Mouse (Mus musculus) G1E-ER4 (cell line): ENCODE data around the gene Lhx6. TPM values are rescaled to one million over a fixed set of nuclear protein-coding genes. Genes with fewer than 3 reads are reported as not detected.

Source experiments
- GATA1 ChIP-seq: IDR thresholded peaks from one replicate; pipeline ENCODE4 v1.8.0; 2012; ENCODE audit warnings: low read length, inconsistent platforms
- polyA plus RNA-seq: library from polyadenylated mRNA; stranded (reverse); fragments of >175 nt; gene quantifications from 2 replicates; pipeline ENCODE4 v1.2.3, GENCODE M21; 2012

Gene Lhx6
- polyA plus RNA-seq, 1 experiment, result not detected

DNA sequence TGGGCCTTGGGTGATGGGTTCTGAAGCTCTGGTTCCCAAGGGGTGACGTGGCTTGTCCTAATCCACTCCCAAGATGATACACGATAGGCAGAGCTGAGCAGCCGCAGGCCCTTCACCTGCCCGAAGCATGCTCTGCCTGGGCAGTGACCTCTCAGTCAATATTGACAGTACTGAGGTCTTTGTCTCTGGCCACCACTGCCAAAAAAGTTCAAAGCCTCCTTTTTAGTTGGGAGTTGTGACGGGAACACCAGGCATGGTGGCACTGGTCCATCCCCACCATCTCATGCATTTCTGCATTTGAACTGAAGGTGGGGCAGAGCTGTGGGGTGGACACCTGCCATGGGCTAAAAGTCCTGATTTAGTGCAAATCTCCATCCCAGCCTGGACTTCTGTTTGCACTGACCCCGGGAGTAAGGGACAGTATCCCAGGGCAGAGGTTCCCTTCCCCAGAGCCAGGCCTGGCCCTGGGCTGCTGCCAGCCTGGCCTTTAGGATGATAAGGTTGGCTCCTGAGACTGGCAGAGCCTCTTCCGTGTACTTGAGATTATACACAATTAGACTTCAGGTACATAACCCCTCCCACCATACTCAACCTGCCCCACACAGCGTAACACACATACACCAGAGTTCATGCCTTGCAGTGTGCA lies 33.4 kb downstream of the Lhx6 start:
- TF ChIP-seq GATA1, result no peak

DNA sequence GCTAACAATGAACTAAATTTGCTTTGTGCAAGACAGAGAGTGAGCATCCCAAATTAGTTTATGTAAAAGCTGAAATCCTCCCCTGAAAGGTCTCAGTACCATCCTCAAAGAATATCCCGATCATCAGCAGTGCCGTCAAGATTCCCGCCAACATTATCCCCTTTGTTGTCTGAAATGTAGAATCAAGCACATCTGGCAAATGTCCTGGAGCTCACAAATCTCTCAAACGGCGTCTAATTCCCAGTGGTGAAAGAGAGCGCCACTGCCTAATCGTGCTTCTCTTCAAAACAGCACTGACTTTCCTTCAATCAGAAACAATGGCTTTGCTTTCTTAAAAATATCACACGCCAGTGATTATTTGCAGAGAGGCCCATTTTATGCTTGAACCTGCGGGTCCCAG lies 38.1 kb downstream of the Lhx6 start:
- no peak for TF ChIP-seq GATA1

DNA sequence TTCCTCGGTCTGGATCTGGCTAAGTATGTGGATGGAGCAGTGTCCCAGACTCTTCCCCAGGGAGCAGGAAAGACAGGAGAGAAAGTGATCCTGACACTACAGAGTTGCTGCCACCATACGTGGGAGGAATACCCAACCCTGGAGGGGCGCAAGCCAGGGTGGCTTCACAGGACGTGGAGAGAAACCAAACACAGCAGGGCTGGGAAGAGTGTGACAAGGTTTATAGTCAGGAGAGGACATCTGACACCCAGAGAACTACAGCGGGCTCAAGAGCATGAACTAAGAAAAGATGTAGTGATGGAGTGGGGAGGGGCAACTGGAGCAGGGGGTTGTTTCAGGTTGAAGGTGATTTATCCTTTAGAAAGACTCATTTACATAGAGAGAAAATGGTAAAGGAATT lies 43.8 kb downstream of the Lhx6 start:
- TF ChIP-seq GATA1, result no peak

GRCm38 (mm10) chr2:36056248-36056647 lies 49.0 kb downstream of the Lhx6 start:
- no peak for TF ChIP-seq GATA1

DNA sequence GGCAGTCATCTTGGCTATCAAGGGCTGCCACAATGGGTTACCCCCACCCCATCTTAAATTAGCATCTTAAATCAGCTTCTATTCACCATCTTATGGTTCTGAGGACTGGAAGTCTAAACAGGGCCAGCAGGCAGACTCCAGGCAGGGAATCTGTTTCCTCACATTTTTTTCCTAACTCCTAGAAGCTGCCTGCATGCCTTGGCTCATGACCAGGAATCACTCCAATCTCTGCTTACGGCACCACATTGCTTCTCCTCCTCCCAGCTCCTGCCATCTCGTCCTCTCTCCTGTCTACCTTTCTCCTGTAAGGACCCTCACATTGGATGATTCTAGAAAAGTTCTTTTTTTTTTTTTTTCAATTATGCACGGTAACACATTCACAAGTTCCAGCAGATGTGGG lies 52.0 kb downstream of the Lhx6 start:
- TF ChIP-seq GATA1, result no peak

DNA sequence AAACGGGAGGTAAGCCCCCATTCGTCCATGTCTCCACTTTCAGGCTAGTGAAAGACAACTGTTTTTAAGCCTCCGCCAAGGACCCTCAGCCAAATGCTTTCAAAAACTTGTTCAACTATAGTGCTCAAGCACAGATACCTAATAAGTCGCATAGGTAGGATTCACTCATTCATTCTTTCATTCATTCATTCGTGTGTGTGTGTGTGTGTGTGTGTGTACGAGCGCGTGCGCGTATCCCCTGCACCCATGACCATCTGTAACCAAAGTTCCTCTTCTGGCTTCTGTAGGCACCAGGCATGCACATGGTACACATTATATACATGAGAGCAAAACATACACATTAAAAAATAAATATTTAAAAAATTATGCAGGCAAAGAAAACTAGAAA lies 55.6 kb downstream of the Lhx6 start:
- TF ChIP-seq GATA1, result no peak

DNA sequence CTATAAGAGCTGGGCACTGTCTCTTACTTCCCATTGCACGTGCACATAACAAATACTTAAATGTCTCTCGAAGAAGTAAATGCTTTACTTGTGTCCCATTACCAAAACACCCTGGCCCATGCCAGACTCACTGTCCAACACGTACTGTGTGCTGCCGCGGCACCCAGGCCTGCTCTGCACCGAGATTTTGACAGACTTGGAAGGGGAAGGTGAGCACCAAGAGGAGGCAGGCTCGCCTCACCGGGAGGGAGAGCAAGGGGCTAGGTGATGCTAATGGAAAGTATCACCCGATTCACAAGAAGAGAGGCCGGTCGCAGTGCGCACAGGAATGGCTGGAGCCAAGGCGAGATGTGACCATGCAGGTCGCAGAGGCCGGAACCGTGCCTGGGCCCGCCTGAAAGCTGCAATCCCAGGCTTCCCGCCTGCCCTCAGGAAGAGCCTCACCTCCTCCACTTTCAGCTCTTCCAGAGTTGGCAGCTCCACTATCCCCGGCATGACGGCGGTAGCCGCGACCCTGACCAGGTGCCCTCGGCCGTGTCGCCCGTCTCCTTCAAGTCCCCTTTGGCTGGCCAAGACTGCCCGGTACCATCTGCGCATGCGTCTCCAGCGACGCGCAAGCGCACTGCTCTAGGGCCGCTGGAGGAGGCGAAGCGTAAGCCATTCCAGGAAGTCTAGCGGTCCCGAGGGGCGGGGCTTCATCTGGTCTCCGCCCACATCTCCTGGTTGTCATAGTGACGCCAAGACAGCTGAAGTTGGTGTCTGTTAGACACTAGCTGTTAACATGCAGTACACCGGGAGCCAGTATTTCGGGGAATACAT lies 56.3 kb downstream of the Lhx6 start, which contains the start of the genes Ndufa8 and Morn5:
Ndufa8 (minus strand) TSS at position 659 of the 819 bp plus-strand sequence.
Morn5 (plus strand) TSS at position 711 of the 819 bp plus-strand sequence.
- no peak for TF ChIP-seq GATA1

DNA sequence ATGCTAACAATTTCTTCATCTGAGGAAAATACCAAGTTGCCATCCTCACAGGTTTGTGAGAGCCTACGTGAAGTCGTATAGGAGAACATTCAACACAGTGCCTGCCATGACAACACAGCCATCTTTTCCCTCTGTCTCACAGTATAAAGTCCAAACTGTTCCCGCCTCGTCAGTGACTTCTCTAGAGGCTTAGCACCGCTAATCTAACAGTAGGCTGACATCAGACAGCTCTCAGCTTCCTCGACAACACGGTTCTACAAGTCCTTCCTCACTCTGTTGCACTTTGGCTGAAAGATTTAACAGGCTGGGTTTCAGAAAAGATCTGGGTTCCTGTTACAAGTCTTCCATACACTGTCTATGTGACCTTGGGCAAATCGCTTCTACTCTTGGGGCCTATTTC lies 57.0 kb downstream of the Lhx6 start:
- no peak for TF ChIP-seq GATA1

GRCm38 (mm10) chr2:36040872-36041271 lies 64.3 kb downstream of the Lhx6 start:
- no peak for TF ChIP-seq GATA1

DNA sequence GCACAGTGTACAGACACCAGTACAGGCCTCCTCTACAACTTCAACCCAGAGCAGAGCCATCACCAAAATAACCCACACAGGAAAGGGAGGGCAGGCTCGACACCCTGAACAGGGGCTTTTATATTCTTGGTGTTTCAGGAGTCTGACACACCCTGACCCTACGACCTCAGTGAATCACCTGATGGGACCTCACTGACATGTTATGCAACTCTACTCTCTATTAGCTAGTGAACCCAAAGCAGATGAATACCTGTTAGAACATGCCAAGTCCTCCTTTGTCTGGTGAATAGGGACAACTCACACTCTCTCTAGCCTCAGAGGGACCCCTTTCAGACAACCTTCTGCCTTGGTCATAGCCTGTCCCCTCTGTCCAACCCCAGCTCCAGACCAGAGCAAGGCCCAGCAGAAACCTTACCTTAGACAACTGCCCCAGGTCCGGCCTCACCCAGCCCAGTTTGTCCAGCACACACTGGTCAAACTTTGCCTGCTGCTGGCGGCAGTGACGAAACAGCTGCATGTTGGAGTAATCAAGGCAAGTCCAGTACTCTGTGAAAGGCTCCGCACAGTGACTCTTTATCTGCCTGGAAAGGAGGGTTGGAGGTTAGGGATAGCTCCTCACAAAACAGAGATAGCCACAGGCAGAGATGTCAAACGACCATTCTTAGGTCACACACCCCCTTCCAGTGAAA lies 65.8 kb downstream of the Lhx6 start:
- no peak for TF ChIP-seq GATA1

DNA sequence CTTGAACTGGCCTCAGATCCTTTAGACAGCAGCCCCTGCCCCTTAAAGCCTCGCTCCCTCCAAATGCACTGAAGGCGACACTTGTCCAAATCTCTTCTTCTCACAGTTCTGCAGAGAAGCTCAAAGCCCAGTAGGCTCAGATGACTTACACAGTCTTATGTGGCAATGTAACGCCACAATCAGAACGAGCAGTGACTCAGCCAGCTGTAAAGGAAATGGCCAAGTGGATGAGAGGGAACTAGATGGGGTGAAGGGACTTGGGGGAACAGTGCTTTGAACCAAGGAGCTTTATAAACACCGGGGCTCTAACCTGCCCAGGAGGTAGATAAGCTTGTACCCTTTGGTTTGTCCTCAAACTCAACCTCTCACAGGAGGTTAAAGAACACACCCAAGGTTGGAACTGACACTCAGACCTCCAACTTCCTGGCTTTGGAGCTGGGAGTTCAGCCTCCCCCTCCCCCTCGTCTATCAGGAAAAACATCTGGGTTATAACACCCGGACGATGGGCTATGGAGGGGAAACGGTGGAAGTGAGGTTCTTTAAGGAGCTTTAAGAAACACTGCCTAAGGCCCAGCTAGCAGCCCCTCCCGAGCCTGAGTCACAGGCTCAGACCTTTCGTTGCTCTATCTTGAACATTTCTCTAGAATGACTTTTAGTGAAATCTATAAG lies 69.7 kb downstream of the Lhx6 start:
- no peak for TF ChIP-seq GATA1

GRCm38 (mm10) chr2:36034898-36035297 lies 70.3 kb downstream of the Lhx6 start:
- no peak for TF ChIP-seq GATA1

DNA sequence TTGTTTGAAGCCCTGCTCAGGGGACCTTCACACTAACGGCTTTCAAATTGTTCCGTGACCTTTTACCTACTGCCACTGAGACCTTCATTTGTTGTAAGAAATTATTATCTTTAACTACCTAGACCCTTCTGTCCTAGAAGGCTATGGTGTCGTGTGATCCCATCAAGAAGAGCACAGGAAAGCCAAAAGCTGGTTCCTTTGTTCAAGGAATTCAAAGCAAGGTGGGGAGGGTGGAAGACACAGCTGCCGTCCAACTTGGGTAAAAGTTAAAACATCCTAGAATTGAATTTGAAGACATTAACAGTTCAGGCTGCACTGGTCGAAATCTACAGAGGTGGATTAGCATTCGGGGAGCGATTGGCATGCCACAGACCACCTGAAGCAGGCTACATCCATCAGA lies 71.2 kb downstream of the Lhx6 start:
- no peak for TF ChIP-seq GATA1

DNA sequence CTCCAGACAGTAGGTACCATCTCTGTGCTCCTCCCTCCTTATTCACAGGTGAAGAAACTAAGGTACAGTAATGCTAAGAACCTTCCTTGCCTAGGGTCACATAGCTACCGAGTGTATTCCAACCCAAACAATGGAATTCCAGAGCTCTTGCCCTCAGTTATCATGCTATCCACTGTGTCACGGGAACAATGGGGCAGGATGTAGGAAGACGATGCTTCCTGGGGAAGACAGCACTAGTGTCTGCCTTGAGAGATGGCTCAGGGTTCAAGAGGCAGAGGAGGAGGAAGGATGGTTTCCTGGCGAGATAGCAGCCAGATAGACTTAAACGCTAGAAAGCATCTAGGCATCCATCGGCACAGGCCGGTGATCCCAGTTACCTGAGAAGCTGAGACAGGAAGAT lies 72.3 kb downstream of the Lhx6 start:
- TF ChIP-seq GATA1, result no peak

Other genes with a start within 250 kb of the Lhx6 start
- 1.3 and 1.4 TPM in 2 replicates for gene Ttll11, start 125.5 kb downstream of the Lhx6 start, polyA plus RNA-seq
- 71.8 and 79.4 TPM in 2 replicates for gene Ndufa8, start 56.0 kb downstream of the Lhx6 start, polyA plus RNA-seq
- gene Morn5, start 56.0 kb downstream of the Lhx6 start, polyA plus RNA-seq, result not detected in 2 replicates
- 1.8 and 1.9 TPM in 2 replicates for gene Mrrf, start 31.0 kb upstream of the Lhx6 start, polyA plus RNA-seq
- 8.9 and 13.5 TPM in 2 replicates for gene Rbm18, start 31.4 kb upstream of the Lhx6 start, polyA plus RNA-seq
- gene Ptgs1, start 125.0 kb upstream of the Lhx6 start, polyA plus RNA-seq, result not detected in 2 replicates